Mouse (Mus musculus) MEL (cell line): ENCODE measurements around the gene 1700093K21Rik.
"Not testable (repeated sequence)": the region's sequence is repeated elsewhere in the genome, so short reads cannot be mapped to it uniquely, and the experiment has no call there.

ENCODE experiments used
- CTCF ChIP-seq, 3 experiments: IDR thresholded peaks in 2 of 3; conservative IDR thresholded peaks in 1 of 3; 2 replicates each; pipeline ENCODE4 v1.5.1; 2011 to 2012; ENCODE audit warnings: low read length in 3 of 3, low read depth in 2 of 3, mild to moderate bottlenecking in 2 of 3, improper control_type of control experiment in 1 of 3, inconsistent platforms in 1 of 3, mixed read lengths in 1 of 3, moderate library complexity in 1 of 3; ENCODE audit not compliant: control insufficient read depth in 1 of 3, insufficient read depth in 1 of 3, poor library complexity in 1 of 3, severe bottlenecking in 1 of 3
- E2F4 ChIP-seq: IDR thresholded peaks from 2 replicates; pipeline ENCODE4 v1.6.1; 2011; ENCODE audit warnings: low read depth, low read length, improper control_type of control experiment, borderline replicate concordance
- EP300 ChIP-seq, 2 experiments: IDR thresholded peaks; 2 replicates each; pipeline ENCODE4 v1.6.1; 2011; ENCODE audit warnings: improper control_type of control experiment in 2 of 2, low read length in 2 of 2, low read depth in 1 of 2, mild to moderate bottlenecking in 1 of 2
- HCFC1 ChIP-seq: IDR thresholded peaks from 2 replicates; pipeline ENCODE4 v1.6.1; 2012; ENCODE audit warnings: low read depth, mild to moderate bottlenecking, inconsistent platforms, low read length, improper control_type of control experiment, moderate library complexity
- JUND ChIP-seq: IDR thresholded peaks from 2 replicates; pipeline ENCODE4 v1.6.1; 2011; ENCODE audit warnings: low read depth, mild to moderate bottlenecking, improper control_type of control experiment, low read length
- MAFK ChIP-seq: IDR thresholded peaks from 2 replicates; pipeline ENCODE4 v1.6.1; 2011; ENCODE audit warnings: low read depth, mild to moderate bottlenecking, low read length, improper control_type of control experiment, borderline replicate concordance
- POLR2A ChIP-seq, 2 experiments: IDR thresholded peaks; 2 replicates each; pipeline ENCODE4 v1.6.1; 2011 to 2012; ENCODE audit warnings: low read length in 2 of 2, mild to moderate bottlenecking in 2 of 2, control low read depth in 1 of 2, improper control_type of control experiment in 1 of 2, low read depth in 1 of 2, moderate library complexity in 1 of 2; ENCODE audit not compliant: control insufficient read depth in 1 of 2, insufficient read depth in 1 of 2, poor library complexity in 1 of 2
- TCF12 ChIP-seq: IDR thresholded peaks from 2 replicates; pipeline ENCODE4 v1.6.1; 2014; ENCODE audit warnings: low read depth, mild to moderate bottlenecking, inconsistent platforms, low read length, improper control_type of control experiment, moderate library complexity
- USF1 ChIP-seq: IDR thresholded peaks from 2 replicates; pipeline ENCODE4 v1.6.1; 2014; ENCODE audit warnings: low read depth, mild to moderate bottlenecking, inconsistent platforms, low read length, improper control_type of control experiment, moderate library complexity

- TF ChIP-seq POLR2A (IDR thresholded peaks at IDR 0.05; ENCODE audit: control insufficient read depth in 1 of 2, insufficient read depth in 1 of 2, low read depth in 1 of 2, low read length in 2 of 2, poor library complexity in 1 of 2); EP300 (IDR thresholded peaks at IDR 0.05; ENCODE audit: low read depth in 1 of 2, low read length in 2 of 2); HCFC1; MAFK; E2F4; CTCF (IDR thresholded peaks at IDR 0.05 in 2 of 3, conservative IDR thresholded peaks at IDR 0.05 in 1 of 3; ENCODE audit: control insufficient read depth in 1 of 3, insufficient read depth in 1 of 3, low read depth in 2 of 3, low read length in 3 of 3, poor library complexity in 1 of 3, severe bottlenecking in 1 of 3); JUND; TCF12; USF1: not testable (repeated sequence)
Measured at GRCm38 (mm10) chr11:23514785-23515184, 6.2 kb downstream of the 1700093K21Rik start.
